Mouse (Mus musculus): ENCODE data around the gene Pdzd8.

The Pdzd8 gene

GRCm38 (mm10) chr19:59280841-59281240 is 64.7 kb downstream of the Pdzd8 start:
- no peak for DNase-seq (ENCODE audit: low spot score in 2 of 2)

- DNase-seq (ENCODE audit: low spot score in 2 of 2): no peak
These were observed 69.2 kb downstream of the Pdzd8 start for GRCm38 (mm10) chr19:59276354-59276753.

DNA sequence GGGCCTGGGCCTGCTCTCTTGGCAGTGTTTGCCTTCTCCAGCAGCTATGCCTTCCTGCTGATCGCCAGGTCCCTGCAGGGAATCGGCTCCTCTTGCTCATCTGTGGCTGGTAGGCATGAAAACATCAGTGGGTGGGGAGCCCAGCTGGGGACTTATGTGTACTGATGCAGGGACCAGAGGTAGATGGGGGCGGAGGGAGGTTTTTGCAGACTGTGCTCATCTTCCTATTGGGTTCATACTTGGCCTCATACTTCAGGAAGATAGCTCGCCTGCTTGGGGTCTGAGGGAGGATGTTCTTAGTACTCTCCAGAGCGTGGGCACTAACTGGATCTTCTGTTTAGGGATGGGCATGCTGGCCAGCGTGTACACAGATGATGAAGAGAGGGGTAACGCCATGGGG is 72.4 kb downstream of the Pdzd8 start:
- DNase-seq (ENCODE audit: low spot score in 2 of 2): no peak

DNA sequence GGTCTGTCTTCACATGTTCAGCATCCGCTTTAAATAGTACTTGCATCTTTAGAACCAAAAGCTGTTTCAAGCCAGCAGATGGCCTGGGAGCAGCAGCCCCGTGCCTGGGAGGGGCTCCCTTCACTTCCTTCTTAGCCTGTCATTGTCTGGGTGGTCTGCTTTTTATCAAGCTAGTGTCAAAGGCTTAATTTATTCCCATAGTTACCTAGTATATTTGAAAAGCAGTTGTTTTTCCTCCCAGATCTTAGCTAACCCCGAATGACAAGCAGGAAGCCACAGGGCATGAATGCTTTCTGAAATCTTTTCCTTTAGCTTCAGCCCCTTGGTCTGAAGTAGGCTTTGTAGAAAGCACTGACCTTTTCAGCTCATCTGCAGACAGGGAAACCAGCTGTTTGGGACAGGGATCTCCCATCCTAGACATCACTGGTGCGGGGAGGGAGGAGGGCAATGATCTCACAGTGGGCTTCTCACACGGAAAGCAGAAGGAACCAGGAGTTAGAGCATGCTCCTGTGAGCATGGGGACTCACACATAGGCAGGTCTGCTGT is 78.1 kb downstream of the Pdzd8 start:
- peak in 1 of 2 experiments; percentile 51 for DNase-seq (ENCODE audit: low spot score in 2 of 2)

DNA sequence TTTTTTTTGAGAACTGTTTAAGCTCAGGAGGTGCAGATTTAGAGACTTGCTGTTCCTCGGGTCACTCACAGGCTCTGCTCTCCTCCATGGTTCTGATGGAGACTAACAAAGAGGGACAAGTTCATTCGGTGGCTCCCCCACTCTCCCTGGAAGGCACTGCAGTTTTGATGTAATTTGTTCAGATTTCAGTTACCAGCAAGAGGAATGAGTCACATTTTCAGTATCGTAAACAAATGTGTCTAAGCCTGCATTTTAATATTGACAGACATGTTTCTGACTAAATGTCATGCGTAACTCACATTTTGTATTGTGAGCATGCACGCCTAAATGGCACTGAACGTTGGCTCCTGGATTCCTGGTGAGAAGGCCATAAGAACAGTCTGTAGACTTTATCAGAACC is 79.7 kb downstream of the Pdzd8 start:
- no peak for DNase-seq (ENCODE audit: low spot score in 2 of 2)

DNA sequence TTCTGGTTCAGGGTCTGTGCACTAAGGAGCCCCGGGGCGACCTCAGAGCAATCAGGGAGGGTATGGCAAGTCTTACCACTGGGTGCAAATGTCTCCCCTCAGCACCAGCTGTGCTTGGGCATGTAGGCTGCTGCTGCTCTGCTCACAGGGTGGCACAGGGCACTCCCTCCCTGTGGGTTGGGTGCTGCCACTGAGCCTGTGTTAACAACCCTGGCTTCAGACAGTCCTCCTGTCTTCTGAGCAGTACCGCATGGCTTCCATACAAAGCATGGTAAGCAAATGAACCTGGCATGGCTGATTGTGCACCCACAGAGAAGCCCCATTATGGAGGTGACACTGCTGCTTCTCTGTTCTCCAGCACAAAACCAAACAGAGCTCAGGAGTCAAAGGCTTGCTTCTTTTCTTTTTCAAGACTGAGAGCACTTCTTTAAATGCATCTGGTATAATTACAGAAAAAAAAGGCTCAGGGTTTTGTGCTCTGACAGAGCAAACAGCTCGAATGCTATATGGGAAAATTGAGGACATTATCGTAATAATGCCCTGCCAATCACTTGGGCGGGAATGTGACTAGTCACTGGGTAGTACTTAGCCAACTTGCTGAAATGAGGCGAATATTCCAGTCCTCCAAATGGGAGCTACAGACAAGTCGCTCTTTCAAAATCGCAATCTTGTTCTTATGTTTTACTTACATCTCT is 80.6 kb downstream of the Pdzd8 start:
- DNase-seq (ENCODE audit: low spot score in 2 of 2): no peak

GRCm38 (mm10) chr19:59263171-59263570 is 82.4 kb downstream of the Pdzd8 start:
- DNase-seq (ENCODE audit: low spot score in 2 of 2): peak; percentile 64 to 74

DNA sequence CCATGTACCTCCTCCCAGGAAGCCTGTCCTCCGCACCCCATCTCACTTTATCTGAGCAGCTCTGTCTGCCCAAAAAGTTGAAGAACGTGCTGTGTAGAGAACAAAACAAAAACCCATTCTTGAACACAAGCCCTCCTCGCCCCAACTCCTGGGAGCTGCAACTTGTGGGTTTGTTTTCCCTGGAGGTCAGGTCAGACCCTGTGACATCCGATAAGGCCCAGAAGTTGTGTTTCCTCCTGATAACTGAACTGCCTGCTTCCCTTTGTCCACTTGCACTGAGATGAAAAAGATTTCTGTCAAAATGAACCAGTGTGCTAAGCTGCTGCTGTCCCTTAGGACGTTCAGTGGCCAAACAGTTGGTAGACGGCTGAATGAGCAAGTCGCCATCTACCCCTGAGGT is 84.0 kb downstream of the Pdzd8 start:
- DNase-seq (ENCODE audit: low spot score in 2 of 2): no peak

GRCm38 (mm10) chr19:59260718-59261442 is 84.7 kb downstream of the Pdzd8 start, which contains the start of gene Slc18a2:
Slc18a2 (plus strand) TSS chr19:59260896.
- no peak for DNase-seq (ENCODE audit: low spot score in 2 of 2)

- no peak for DNase-seq (ENCODE audit: low spot score in 2 of 2)
These were observed 85.9 kb downstream of the Pdzd8 start for GRCm38 (mm10) chr19:59259633-59260032.

DNA sequence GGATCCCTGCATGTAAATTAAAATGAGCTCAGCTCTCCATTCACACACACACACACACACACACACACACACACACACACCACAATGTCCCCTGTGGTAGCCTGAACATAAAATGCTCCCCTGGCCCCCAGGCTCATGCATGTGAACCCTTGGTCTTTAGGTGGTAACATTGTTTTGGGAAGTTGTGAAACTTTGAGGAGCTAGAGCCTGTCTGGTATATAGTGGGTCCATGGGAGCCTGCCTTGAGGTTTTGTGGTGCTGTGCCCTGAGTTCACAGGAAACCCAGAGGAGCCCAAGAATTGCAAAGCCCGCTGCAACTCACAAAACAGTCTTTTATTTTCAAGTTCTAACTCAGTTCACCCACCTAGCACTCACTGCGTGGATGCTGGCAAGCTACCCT is 92.9 kb downstream of the Pdzd8 start:
- no peak for DNase-seq (ENCODE audit: low spot score in 2 of 2)

DNA sequence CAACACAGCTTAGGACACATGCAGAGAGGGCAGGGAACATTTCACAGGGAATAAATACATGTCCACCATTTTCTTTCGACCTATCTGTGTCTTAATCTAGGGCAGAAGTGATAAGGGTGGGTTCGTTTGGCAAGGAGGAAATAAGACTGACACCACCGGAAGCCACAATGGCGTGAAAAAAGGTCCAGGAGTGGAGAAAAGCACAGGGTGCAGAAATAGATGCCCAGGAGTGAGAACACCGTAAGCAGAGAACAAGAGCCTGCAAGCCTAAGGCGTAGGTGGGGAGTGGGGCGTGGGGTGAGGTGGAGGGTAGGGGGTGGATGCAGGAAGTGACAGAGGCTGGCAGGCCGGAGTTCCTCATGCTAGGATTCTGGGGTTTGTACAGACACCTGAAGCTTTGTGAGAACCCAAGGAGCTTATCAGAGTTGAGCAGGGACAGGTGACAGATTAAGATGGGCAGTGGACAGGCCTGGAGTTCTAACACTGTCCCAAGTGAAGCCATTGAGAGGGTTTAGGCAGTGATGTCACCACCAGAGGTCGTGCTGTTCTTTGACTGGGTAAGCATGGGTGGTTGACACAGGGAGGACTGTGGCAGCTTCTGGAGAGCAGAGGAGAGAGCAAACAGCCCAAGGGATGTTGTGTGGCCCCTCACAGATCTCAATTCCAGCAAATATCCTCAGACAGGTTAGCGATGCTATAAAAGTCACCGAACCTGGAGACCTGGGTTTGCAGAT is 96.9 kb downstream of the Pdzd8 start:
- DNase-seq (ENCODE audit: low spot score in 2 of 2): no peak

- no peak for DNase-seq (ENCODE audit: low spot score in 2 of 2)
These were observed 97.4 kb downstream of the Pdzd8 start for GRCm38 (mm10) chr19:59248144-59248543.
